Mouse (Mus musculus): Measurements from ENCODE around the gene Arx.

GRCm38 (mm10) chrX:93321336-93321735, 35.1 kb downstream of the Arx start:
- TF ChIP-seq CTCF (IDR thresholded peaks at IDR 0.05; ENCODE audit: insufficient read depth, low read depth, low read length) (no peak), POLR2A (IDR thresholded peaks at IDR 0.05; ENCODE audit: insufficient read depth, low read depth, low read length) (no peak)

Measured in olfactory bulb, adult 2 months (tissue).